Mouse (Mus musculus) left cerebral cortex, postnatal 36 days (tissue): Measurements from ENCODE around the gene Fam166b. TPM values are rescaled to one million over a fixed set of nuclear protein-coding genes. Genes with fewer than 3 reads are reported as not detected.
A peak's percentile ranks its signal among the peaks of the same experiment; 100 is the strongest.

Experiments used
- DNase-seq, 2 experiments: peaks; one replicate each; pipeline ENCODE4 v3.0.0; 2021 to 2022; ENCODE audit warnings: low spot score in 2 of 2, mixed read lengths in 1 of 2
- intact Hi-C: fragments of 180-260 bp; cut with DNase I; formaldehyde crosslinking; loops from one replicate; pipeline ENCODE4 v1.15.1; 2025
- total RNA-seq, 2 experiments: library from RNA; stranded (reverse); gene quantifications; 2 replicates each; pipeline ENCODE4 v1.2.3; 2021

Fam166b gene
- total RNA-seq: 1 to 10 TPM in 1 of 2 experiments, under 1 TPM in 1; 0.69 to 1.4 TPM

DNA sequence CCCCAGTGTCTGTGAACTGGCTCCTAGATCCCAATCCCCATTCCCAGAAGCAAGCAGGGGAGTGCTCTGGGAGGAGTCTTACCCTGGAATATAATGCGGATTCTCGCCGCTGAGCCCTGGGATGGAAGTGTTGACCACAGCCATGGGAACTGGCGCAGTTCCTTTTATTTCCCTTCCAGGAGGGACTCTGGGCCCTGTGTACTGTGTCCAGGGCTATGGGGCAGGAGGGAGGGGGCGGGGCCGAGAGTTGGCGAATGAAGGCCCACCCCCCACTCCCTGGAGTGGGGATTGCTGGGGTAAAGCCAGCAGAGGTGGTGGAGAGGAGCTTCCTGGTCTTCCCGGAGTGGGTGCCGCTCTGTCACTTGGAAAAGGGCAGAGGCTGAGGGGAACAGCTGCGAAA lies at the start of gene Fam166b:
Gene Fam166b (minus strand): TSS at position 189 of the 400 bp plus-strand sequence.
- DNase-seq: peak in 1 of 2 experiments; percentile 4

DNA sequence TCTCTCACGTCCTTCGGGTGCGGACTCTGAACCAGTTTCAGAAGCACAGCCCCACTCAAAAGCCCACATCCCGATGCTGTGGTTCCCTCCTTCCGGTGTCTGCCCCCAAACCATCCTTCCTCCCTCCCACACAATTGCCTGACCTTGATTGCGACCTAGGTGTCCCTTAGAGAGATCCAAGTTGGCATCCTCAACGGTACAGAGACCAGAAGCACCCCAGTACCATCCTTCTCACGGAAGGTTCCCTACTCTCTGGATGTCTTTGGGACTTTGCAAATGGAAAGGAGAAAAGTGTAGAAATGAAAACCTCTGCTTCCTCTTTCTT lies 49.6 kb upstream of the Fam166b start:
- DNase-seq: no peak
- intact Hi-C loops: loop anchor here (1.0 kb wide), 1 partner anchor 36 kb away; no protein-coding TSS in a partner anchor

More for the DNA sequence above, at the start of gene Fam166b:
- intact Hi-C loops: no loop called here

DNA sequence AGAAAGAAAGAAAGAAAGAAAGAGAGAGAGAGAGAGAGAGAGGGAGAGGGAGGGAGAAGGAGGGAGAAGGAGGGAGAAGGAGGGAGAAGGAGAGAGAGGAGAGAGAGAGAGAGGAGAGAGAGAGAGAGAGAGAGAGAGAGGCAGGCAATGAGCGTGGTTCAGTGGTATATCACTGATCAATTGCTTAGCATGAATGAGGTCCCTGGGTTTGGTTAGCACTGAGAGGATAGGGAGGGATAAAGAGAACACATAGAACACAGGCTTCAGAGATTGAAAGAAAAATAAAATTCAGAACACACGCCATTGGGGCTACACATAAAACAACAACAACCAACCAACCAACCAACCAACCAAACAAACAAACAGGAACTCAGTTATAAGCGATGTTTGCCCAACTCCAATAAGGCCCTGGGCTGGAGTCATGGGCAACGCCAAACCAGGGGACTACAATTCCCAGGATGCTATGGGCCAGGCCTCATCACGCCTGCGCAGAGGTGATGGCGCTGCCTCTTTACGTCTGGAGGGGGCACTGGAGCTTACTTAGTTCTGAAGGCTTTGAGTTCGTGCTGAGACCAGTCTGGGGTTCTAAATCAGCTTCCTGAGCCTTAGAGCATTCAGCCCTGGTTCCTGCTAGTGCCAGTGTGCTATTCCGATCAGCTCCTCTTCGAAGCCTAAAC lies 49.1 kb upstream of the Fam166b start:
- intact Hi-C loops: loop anchor here (1.0 kb wide), 1 partner anchor 36 kb away; no protein-coding TSS in a partner anchor
- peak; percentile 79 to 81 for DNase-seq

DNA sequence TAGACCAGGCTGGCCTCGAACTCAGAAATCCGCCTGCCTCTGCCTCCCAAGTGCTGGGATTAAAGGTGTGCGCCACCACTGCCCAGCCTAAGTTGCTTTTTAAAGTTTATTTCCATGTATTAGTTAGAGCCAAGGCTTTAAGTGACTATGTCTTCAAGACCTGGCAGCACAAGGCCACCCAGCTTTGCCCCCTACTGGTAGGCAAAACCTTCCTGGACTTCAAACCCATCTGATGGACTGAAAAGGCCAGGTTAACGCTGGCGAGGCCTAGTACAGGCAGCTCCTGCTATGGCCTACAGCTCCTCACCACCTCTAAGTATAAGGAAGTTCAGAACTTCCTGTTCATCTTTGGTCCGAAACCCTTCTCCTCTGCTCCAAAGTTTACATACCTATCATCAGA lies 47.7 kb upstream of the Fam166b start:
- no peak for DNase-seq
- intact Hi-C loops: no loop called here

DNA sequence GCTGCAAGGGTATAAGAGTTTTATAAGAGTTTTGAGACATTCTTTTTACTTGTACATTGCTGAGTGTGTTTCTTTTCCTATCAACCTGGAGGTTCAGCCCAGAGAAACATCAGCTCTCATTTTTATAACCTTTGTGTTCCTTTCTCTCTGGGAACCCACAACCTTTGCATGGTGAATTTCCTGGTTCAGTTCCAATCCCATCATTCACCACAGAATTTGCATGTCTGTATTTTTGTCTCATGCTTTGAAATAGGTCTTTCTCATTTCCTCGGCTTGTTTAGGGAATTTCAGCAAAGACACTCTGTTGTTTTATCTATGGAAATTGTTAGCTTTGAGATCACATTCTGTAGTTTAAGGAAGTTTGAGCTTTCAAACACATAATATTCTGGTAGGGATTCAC lies 44.7 kb upstream of the Fam166b start:
- intact Hi-C loops: no loop called here
- no peak for DNase-seq

DNA sequence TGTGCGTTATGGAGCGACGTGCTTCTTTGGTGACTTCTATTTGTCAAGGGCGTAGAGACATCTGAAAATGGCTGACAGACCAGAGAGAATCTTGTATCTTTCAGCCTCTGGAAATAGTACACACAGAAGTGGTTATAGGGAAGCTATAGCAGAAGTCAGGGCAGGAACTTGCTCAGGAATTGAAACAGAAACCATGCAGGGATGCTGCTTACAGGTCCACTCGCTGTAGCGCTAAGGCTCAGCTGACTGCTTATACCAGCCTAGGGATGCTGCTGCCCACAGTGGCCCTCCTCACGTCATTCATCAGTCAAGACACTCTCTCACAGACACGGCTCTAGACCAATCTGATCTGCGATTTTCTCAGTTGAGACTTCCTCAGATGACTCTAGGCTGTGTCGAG lies 41.4 kb upstream of the Fam166b start:
- intact Hi-C loops: no loop called here
- no peak for DNase-seq

DNA sequence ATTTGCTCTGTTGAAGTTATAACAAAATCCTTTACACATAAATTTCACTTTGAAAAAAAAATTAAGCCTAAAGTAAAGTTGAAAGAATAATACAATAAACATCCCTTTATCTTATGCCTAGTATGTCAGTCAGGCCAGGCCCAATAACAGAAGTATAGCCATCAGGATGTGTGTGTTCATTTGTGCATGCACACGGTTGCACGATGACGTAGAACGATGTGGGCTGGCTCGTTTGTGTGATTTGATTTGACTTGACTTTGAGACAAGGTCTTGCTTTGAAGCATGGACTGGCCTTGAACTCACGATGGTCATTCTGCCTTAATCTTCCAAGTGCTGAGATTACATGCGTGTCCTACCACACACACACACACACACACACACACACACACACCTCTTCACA lies 37.9 kb upstream of the Fam166b start:
- no peak for DNase-seq
- intact Hi-C loops: no loop called here

DNA sequence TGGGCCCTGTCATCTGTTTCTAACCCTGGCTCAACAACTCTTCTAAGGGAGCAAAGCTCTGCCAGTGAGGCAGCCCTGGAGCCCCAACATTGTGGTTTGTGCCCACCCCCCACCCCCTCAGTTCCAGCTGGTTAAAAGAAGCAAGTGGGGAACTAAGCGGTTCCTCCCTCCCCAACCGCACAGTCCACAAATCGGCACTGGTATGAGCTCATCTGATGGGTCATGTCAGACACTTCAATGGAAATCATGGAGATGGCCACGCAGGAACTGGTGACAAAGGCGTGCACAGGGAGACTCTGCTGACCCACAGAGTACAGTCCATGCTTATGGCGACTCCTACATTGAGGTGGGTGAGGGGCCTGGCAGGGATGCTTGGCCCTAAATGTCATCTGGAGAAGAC lies 37.0 kb upstream of the Fam166b start:
- intact Hi-C loops: no loop called here
- DNase-seq: no peak

DNA sequence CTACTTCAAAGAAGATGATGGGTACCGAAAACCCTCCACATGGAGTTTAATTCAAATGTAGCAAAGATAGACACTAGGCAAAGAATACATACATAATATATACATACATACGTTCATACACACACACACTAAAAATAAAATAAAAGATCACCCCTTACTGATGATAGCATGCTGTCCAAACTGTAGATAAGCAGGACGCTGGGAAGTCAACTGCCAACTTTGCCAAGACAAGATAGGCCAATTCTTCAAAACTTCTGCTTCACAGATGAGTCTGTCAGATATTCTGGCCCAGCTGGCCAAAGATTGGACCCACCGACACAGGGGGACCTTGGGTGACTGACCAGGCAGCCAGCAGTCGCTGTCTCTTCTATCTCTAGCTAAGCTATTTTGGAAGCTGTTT lies 34.2 kb upstream of the Fam166b start:
- intact Hi-C loops: no loop called here
- DNase-seq: no peak

DNA sequence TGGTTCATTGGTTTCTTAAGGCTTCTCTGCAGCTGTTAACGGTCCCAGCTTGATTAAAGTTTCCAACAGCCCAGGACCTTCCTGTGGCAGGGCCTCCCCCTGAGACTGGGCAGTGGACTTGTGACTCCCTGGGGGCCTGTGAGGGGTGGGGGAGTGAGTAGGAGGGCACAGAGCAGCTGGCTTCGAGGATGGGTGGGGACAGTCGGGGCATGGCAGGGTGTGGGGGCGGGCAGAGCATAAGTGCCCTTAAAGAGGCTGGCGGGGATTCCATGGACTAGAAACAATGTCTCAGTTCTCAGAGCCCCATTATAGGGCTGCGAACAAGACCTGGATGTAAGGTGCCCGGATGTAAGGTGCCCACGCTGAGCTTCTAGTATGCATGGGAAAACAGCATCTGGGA lies 28.2 kb upstream of the Fam166b start:
- DNase-seq: no peak
- intact Hi-C loops: no loop called here

DNA sequence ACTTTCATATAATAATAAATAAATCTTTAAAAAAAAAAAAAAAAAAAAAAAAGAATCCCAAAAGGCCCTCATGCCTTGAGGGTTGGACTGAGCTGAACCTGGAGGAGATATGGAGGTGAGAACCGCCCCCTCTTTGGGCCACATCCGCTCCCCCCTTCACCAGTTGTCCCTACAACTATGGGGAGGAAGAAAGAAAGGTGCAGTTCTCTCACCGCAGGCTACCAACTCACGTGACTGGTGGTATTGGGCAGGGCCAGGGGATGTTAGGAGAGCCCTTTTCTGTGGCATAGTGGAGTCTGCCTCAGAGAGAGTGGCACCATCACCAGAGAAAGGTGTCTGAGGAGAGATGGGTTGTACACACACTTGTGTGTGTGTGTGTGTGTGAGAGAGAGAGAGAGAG lies 27.5 kb upstream of the Fam166b start:
- DNase-seq: no peak
- intact Hi-C loops: no loop called here

DNA sequence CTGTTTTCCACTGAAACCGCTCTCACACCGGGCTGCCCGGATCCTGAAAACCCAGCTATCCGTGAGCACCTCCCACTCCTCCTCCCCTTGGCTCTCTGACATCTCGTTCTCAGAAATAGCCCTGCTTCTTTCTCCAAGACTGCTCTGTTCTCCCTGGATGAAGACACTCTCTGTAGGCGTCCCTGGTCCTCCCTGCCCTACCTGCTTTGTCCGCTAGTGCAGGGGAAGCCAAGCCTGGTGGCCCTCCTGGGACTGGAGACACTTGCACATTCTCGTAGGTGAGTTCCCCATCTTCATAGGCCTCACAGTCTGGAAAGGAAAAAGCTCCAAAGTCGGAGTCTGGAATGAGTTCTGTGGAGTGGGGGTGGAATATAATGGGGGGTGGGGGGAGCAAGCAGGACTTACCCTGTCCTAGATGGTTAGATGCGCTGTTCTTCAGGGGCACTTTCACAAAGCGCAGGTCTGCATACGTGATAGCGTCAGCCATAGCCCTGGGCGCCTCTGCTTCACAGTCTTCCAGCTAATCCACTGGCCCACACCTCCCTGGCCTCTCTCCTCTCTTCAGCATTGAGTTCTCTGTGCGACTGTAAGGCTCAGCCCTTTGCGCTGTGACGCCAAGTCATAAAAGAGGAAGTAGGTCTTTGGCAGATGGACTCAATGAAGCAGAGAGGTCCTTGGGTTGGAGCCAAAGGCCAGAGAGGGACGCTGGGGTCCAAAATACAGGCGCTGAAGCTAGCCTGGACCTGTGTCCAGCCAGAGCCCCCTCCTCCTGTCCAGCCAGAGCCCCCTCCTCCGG lies 25.3 kb upstream of the Fam166b start, which contains the start of gene Cd72:
Gene Cd72 (minus strand): TSS at position 588 of the 796 bp plus-strand sequence.
- DNase-seq: no peak

DNA sequence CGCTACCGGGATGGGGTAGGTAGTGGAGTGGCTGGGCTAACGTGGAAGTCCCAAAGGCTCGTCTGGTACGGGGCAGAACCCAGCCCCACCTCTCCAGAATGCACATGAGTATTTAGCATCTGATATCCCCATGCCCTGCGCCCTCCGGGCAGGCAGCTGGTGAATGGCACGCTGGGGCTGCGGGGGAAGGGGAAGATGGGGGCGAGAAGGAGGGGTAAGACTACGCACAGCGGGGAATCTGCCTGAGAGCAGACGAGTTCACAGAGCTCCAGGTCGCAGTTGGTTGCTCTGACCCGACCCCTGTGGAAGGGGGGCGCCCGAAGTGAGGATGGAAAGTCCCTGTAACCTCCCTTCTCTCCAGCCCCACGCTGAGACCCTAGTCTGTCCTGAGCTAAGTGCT lies 24.5 kb upstream of the Fam166b start:
- intact Hi-C loops: no loop called here
- DNase-seq: no peak

More for the DNA sequence above, 25.3 kb upstream of the Fam166b start, which contains the start of gene Cd72:
- intact Hi-C loops: no loop called here

DNA sequence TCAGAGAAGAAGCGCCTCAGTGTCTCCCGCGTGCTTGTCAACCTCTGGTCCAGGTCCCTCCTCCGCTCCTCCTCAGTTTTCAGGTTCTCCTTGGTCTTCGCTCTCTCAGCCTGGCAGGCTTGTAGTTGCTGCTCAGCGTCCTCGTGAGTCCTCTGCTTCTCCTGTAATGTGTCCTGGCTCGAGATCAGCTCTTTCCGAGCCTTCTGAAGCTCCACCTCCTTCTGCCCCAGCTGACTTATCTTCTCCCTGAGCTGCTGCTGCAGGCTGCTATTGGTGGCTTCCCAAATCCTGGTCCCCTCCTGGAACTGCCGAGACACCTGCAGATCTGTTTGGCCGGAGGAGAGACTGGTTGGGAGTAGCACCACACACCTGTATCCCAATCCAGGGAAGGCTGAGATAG lies 23.4 kb upstream of the Fam166b start:
- intact Hi-C loops: no loop called here

DNA sequence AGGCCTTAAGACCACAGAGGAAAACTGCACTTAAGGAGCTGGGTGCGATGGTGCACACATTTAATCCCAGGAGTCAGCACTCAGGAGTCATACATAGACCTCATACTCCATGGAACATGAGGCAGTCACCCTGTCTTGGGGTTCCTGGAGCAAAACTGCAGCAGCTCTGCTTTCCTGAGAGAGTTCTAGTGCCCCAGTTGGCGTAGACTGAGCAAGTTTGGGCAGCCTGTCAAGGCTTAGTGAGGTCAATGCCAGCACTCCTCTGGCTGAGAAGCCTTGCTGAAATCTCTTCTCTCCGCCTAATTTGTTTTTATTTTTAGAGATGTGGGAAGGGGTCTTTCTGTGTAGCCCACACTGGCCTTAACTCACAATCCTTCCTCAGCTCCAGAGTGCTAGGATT lies 19.6 kb upstream of the Fam166b start:
- no peak for DNase-seq
- intact Hi-C loops: no loop called here

More for the DNA sequence above, 23.4 kb upstream of the Fam166b start:
- DNase-seq: no peak

DNA sequence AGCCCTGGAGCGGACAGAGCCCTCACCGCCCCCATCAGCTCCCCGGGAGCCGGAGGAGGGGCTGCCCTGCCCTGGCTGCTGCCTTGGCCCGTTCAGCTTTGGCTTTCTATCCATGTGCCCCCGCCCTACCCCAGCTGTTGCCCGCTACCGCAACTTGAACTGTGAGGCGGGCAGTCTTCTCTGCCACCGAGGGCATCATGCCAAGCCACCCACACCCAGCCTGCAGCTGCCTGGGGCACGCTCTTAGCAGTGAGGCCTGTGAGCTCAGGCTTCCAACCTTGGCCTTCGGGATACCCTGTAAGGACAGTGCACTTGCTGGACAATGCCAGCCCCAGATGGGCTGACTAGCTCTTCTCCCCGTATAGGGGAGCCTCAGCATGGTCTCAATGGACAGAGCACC lies 18.3 kb upstream of the Fam166b start:
- intact Hi-C loops: no loop called here
- no peak for DNase-seq

DNA sequence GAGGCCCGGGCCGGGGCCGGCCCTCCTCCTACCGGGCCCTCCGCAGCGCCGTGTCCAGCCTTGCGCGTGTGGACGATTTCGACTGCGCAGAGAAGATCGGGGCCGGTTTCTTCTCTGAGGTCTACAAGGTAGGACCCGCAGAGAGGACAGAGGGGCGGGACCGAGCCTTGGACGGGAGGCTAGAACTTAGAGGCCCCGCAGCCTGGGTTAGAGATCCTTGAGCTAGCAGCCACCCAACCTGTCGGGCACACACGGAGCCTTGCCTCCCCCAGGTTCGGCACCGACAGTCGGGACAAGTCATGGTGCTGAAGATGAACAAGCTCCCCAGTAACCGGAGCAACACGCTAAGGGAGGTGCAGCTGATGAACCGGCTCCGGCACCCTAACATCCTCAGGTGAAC lies 14.6 kb upstream of the Fam166b start:
- intact Hi-C loops: loop anchor here (2.0 kb wide), 1 partner anchor 119 kb away; the partner anchor contains the start of genes Creb3 and Tln1
- DNase-seq: no peak

DNA sequence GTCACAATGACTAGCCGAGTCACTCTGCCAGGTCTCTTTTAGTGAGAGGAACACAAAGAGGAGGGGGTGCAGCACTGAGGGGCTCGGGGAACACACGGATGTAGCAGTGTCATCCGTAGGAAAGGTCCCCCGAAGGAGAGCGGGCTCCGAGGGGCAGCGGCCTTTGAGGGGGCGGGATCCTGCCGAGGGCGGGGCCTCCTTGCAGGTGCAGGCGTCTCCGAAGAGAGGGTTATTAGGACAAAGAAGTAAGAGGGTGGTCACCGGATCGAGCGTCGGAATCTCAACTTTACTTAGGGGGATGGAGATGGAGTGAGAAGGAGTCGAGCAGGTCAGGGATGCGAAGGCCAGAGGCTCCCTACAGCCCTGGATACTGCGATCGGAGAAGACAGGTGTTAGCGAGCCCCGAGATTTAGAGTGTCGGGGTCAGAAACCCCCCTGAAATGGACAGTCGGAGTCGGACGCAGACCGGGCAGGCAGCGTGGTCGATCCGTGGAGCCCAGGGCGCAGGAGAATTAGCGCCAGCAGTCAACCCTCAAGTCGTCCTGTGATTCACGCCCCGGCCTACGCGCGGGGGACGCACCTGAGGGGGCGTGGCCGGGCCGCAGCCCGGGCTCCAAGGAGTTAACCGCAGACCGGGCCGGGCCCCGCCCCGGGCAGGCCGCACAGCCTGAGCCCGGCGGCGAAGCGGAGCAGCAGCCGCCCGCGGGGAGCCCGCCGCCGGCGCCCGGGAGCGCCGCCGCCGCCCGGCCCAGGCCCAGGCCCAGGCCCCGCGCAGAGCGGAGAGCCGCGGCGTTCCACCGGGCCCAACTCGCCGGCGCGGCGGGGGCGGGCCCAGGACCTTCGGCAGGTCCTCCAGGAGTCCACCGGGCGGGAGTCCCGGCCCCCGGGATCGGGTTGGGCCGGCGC lies 13.8 kb upstream of the Fam166b start:
- intact Hi-C loops: loop anchor here (1.0 to 2.0 kb wide), 3 partner anchors 36 to 120 kb away; partner anchors contain the start of genes Creb3 and Tln1
- peak; percentile 76 to 80 for DNase-seq

DNA sequence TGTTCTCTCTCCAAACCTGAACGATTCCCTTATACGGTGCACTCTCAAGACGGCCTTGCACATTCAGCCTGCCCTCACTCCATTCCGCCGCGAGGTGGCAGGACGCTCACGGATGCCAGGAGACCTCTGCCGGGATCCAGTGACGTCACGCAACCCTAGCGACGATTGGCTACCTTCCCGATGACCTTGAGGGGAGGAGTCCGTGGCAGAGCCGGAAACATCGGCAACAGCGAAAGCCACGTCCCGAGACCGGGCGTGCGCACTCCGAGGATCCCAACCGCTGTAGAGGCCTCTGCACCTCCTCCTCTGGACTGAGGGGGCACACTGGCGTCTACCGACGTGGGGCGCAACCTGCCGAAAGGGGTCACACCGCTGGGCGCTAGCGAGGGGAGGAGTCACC lies 13.1 kb upstream of the Fam166b start:
- intact Hi-C loops: loop anchor here (1.0 to 2.0 kb wide), 3 partner anchors 36 to 121 kb away; partner anchors contain the start of genes Creb3 and Tln1
- peak; percentile 99 to 100 for DNase-seq

DNA sequence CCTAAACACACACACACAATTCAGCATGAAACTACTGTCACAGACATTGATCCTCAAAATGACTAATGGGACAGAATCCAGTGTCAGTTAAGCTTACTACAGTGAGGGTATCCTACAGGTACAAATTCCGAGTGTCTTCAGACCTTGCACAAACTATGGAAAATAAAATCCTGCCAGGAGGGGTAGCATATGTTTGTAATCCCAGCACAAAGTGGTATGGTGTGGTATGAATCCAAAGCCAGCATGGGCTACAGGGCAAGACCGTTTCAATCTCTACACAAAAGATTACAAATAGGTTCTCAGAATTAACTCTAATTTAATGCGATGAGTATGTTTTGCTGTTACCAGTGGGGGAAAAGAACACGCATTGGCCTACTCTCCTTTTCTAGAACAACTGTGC lies 12.7 kb upstream of the Fam166b start, which contains the start of gene Tesk1:
Gene Tesk1 (plus strand): TSS at position 301 of the 400 bp plus-strand sequence.
- intact Hi-C loops: loop anchor here (1.0 to 2.0 kb wide), 3 partner anchors 37 to 121 kb away; partner anchors contain the start of genes Creb3 and Tln1
- DNase-seq: no peak
